Mouse (Mus musculus): ENCODE data around the gene Thyn1. TPM values are rescaled to one million over a fixed set of nuclear protein-coding genes. Genes with fewer than 3 reads are reported as not detected.

Thyn1 gene
- polyA plus RNA-seq, 1 experiment from 2014 or later: 127 TPM

DNA sequence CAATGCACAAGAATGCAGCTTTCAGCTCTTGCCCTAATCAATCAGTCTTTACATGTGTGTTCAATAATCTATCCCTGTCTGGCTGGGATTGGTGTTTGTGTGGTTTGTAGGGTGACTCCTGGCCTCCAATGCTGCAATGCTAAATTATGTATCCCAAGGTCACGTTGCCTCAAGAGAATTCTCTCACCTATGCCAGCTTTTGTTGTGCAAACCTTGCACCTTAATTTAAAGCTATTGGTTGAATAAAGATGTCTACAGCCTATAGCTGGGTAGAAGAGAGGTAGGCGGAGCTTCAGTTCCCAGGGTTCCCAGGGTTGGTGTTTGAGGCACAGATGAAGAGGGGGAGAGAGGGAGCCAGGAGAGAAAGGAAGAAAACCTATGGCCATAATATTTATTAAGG, 2.0 kb upstream of the Thyn1 start:
- H3K4me1 ChIP-seq (ENCODE audit: control insufficient read depth, insufficient read depth, low read length): peaks cover 14% of the 10 kb centered on the region
- no peaks in the 10 kb centered on the region for H3K36me3 ChIP-seq (ENCODE audit: control insufficient read depth, insufficient read depth, low read length)
- 93% methylated on average over 2 of the region's 2 CpGs for WGBS
- H3K4me3 ChIP-seq (replicated peaks; ENCODE audit: low read length): no peak overlapping the region
- H3K27ac ChIP-seq (ENCODE audit: low read length): no peak overlapping the region
- no peaks in the 10 kb centered on the region for H3K27me3 ChIP-seq (ENCODE audit: control insufficient read depth, insufficient read depth, low read length)
- no peaks in the 10 kb centered on the region for H3K9me3 ChIP-seq (replicated peaks; ENCODE audit: control insufficient read depth, low read length)
- no peak for ATAC-seq (ENCODE audit: insufficient read depth, low FRiP score)
- no peak overlapping the region for H3K9ac ChIP-seq (ENCODE audit: low read length)
- H3K4me2 ChIP-seq (ENCODE audit: low read depth, low read length): no peak overlapping the region

GRCm38 (mm10) chr9:26998669-26999460, 645 bp upstream of the Thyn1 start:
- ATAC-seq (ENCODE audit: insufficient read depth, low FRiP score): peak; percentile 41
- Histone ChIP-seq H3K9ac (ENCODE audit: low read length) (peak overlapping the region; percentile 92), H3K4me1 (ENCODE audit: control insufficient read depth, insufficient read depth, low read length) (peaks cover 14% of the 10 kb centered on the region), H3K27me3 (ENCODE audit: control insufficient read depth, insufficient read depth, low read length) (no peaks in the 10 kb centered on the region), H3K4me3 (replicated peaks; ENCODE audit: low read length) (peak overlapping the region; percentile 75), H3K36me3 (ENCODE audit: control insufficient read depth, insufficient read depth, low read length) (no peaks in the 10 kb centered on the region), H3K4me2 (ENCODE audit: low read depth, low read length) (peak overlapping the region; percentile 59), H3K27ac (ENCODE audit: low read length) (peak overlapping the region; percentile 74), H3K9me3 (replicated peaks; ENCODE audit: control insufficient read depth, low read length) (no peaks in the 10 kb centered on the region)
- 1% methylated on average over 29 of the region's 29 CpGs for WGBS

- H3K9ac ChIP-seq (ENCODE audit: low read length): no peak overlapping the region
- no peaks in the 10 kb centered on the region for H3K9me3 ChIP-seq (replicated peaks; ENCODE audit: control insufficient read depth, low read length)
- no peak overlapping the region for H3K4me3 ChIP-seq (replicated peaks; ENCODE audit: low read length)
- no peaks in the 10 kb centered on the region for H3K27me3 ChIP-seq (ENCODE audit: control insufficient read depth, insufficient read depth, low read length)
- H3K36me3 ChIP-seq (ENCODE audit: control insufficient read depth, insufficient read depth, low read length): peaks cover 16% of the 10 kb centered on the region
- ATAC-seq (ENCODE audit: insufficient read depth, low FRiP score): no peak
- H3K4me1 ChIP-seq (ENCODE audit: control insufficient read depth, insufficient read depth, low read length): peaks cover 9% of the 10 kb centered on the region; the same call in 1 of the 2 replicates
- H3K4me2 ChIP-seq (ENCODE audit: low read depth, low read length): no peak overlapping the region
- no peak overlapping the region for H3K27ac ChIP-seq (ENCODE audit: low read length)
- 93% methylated on average over 3 of the region's 3 CpGs for WGBS
Measured at GRCm38 (mm10) chr9:27005231-27005630, 5.7 kb downstream of the Thyn1 start.

- no peak overlapping the region for H3K4me3 ChIP-seq (replicated peaks; ENCODE audit: low read length)
- H3K36me3 ChIP-seq (ENCODE audit: control insufficient read depth, insufficient read depth, low read length): peaks cover 16% of the 10 kb centered on the region
- no peak overlapping the region for H3K4me2 ChIP-seq (ENCODE audit: low read depth, low read length)
- no peaks in the 10 kb centered on the region for H3K27me3 ChIP-seq (ENCODE audit: control insufficient read depth, insufficient read depth, low read length)
- no peak overlapping the region for H3K27ac ChIP-seq (ENCODE audit: low read length)
- 92% methylated on average over 1 of the region's 1 CpGs for WGBS
- no peaks in the 10 kb centered on the region for H3K9me3 ChIP-seq (replicated peaks; ENCODE audit: control insufficient read depth, low read length)
- H3K9ac ChIP-seq (ENCODE audit: low read length): no peak overlapping the region
- peaks cover 2% of the 10 kb centered on the region; the same call in 1 of the 2 replicates for H3K4me1 ChIP-seq (ENCODE audit: control insufficient read depth, insufficient read depth, low read length)
- ATAC-seq (ENCODE audit: insufficient read depth, low FRiP score): no peak
Measured at GRCm38 (mm10) chr9:27005933-27006332, 6.4 kb downstream of the Thyn1 start.

- H3K9me3 ChIP-seq (replicated peaks; ENCODE audit: control insufficient read depth, low read length): no peaks in the 10 kb centered on the region
- no peak overlapping the region for H3K9ac ChIP-seq (ENCODE audit: low read length)
- H3K4me2 ChIP-seq (ENCODE audit: low read depth, low read length): no peak overlapping the region
- no peaks in the 10 kb centered on the region for H3K27me3 ChIP-seq (ENCODE audit: control insufficient read depth, insufficient read depth, low read length)
- H3K4me1 ChIP-seq (ENCODE audit: control insufficient read depth, insufficient read depth, low read length): no peaks in the 10 kb centered on the region
- H3K27ac ChIP-seq (ENCODE audit: low read length): no peak overlapping the region
- 86% methylated on average over 5 of the region's 5 CpGs for WGBS
- ATAC-seq (ENCODE audit: insufficient read depth, low FRiP score): no peak
- no peak overlapping the region for H3K4me3 ChIP-seq (replicated peaks; ENCODE audit: low read length)
- H3K36me3 ChIP-seq (ENCODE audit: control insufficient read depth, insufficient read depth, low read length): peaks cover 16% of the 10 kb centered on the region
Measured at GRCm38 (mm10) chr9:27006866-27007265, 7.4 kb downstream of the Thyn1 start.

GRCm38 (mm10) chr9:27009231-27009630, 9.7 kb downstream of the Thyn1 start:
- Histone ChIP-seq H3K36me3 (ENCODE audit: control insufficient read depth, insufficient read depth, low read length) (peaks cover 21% of the 10 kb centered on the region), H3K27ac (ENCODE audit: low read length) (no peak overlapping the region)
- WGBS: 80% methylated on average over 5 of the region's 5 CpGs

GRCm38 (mm10) chr9:27011572-27011971, 12.1 kb downstream of the Thyn1 start:
- Histone ChIP-seq H3K4me1 (ENCODE audit: control insufficient read depth, insufficient read depth, low read length) (no peaks in the 10 kb centered on the region), H3K9ac (ENCODE audit: low read length) (no peak overlapping the region), H3K4me2 (ENCODE audit: low read depth, low read length) (no peak overlapping the region), H3K36me3 (ENCODE audit: control insufficient read depth, insufficient read depth, low read length) (peaks cover 20% of the 10 kb centered on the region; the same call in 1 of the 2 replicates), H3K4me3 (replicated peaks; ENCODE audit: low read length) (no peak overlapping the region), H3K9me3 (replicated peaks; ENCODE audit: control insufficient read depth, low read length) (no peaks in the 10 kb centered on the region), H3K27ac (ENCODE audit: low read length) (no peak overlapping the region), H3K27me3 (ENCODE audit: control insufficient read depth, insufficient read depth, low read length) (no peaks in the 10 kb centered on the region)
- 82% methylated on average over 4 of the region's 4 CpGs for WGBS
- no peak for ATAC-seq (ENCODE audit: insufficient read depth, low FRiP score)

More at GRCm38 (mm10) chr9:27009231-27009630, 9.7 kb downstream of the Thyn1 start:
- H3K27me3 ChIP-seq (ENCODE audit: control insufficient read depth, insufficient read depth, low read length): no peaks in the 10 kb centered on the region
- H3K9me3 ChIP-seq (replicated peaks; ENCODE audit: control insufficient read depth, low read length): no peaks in the 10 kb centered on the region
- no peak overlapping the region for H3K4me2 ChIP-seq (ENCODE audit: low read depth, low read length)
- H3K4me3 ChIP-seq (replicated peaks; ENCODE audit: low read length): no peak overlapping the region
- H3K4me1 ChIP-seq (ENCODE audit: control insufficient read depth, insufficient read depth, low read length): no peaks in the 10 kb centered on the region
- ATAC-seq (ENCODE audit: insufficient read depth, low FRiP score): no peak
- H3K9ac ChIP-seq (ENCODE audit: low read length): no peak overlapping the region

GRCm38 (mm10) chr9:27018961-27019360, 19.5 kb downstream of the Thyn1 start:
- no peak overlapping the region for H3K27ac ChIP-seq (ENCODE audit: low read length)
- H3K27me3 ChIP-seq (ENCODE audit: control insufficient read depth, insufficient read depth, low read length): no peaks in the 10 kb centered on the region
- H3K4me3 ChIP-seq (replicated peaks; ENCODE audit: low read length): no peak overlapping the region
- WGBS: 95% methylated on average over 10 of the region's 10 CpGs
- no peak overlapping the region for H3K4me2 ChIP-seq (ENCODE audit: low read depth, low read length)
- H3K4me1 ChIP-seq (ENCODE audit: control insufficient read depth, insufficient read depth, low read length): peaks cover 5% of the 10 kb centered on the region; the same call in 1 of the 2 replicates
- H3K9me3 ChIP-seq (replicated peaks; ENCODE audit: control insufficient read depth, low read length): no peaks in the 10 kb centered on the region
- no peak overlapping the region for H3K9ac ChIP-seq (ENCODE audit: low read length)
- peaks cover 15% of the 10 kb centered on the region; the same call in 1 of the 2 replicates for H3K36me3 ChIP-seq (ENCODE audit: control insufficient read depth, insufficient read depth, low read length)
- no peak for ATAC-seq (ENCODE audit: insufficient read depth, low FRiP score)

DNA sequence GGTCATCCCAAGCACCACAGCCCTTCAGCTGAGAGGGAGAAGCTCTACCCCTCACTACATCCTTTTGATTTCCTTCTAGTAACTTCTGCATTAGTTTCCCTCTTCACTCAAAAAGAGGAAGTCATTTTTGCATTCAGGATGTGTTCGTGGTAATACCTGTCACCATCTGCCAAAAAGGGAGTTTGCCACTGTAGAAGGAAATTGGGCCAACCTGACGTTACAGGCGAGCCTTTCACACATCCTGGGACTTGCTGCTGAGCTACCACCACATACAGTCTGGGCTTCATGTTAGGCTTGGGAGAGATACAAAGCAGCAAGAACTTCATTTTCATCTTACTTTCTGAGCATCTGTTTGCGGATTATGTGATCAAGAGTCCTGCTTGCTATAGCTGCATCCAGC, 24.2 kb downstream of the Thyn1 start:
- no peak overlapping the region for H3K9ac ChIP-seq (ENCODE audit: low read length)
- no peak for ATAC-seq (ENCODE audit: insufficient read depth, low FRiP score)
- H3K4me2 ChIP-seq (ENCODE audit: low read depth, low read length): no peak overlapping the region
- no peak overlapping the region for H3K4me3 ChIP-seq (replicated peaks; ENCODE audit: low read length)
- no peaks in the 10 kb centered on the region for H3K27me3 ChIP-seq (ENCODE audit: control insufficient read depth, insufficient read depth, low read length)
- H3K36me3 ChIP-seq (ENCODE audit: control insufficient read depth, insufficient read depth, low read length): peaks cover 3% of the 10 kb centered on the region; the same call in 1 of the 2 replicates
- H3K4me1 ChIP-seq (ENCODE audit: control insufficient read depth, insufficient read depth, low read length): peaks cover 20% of the 10 kb centered on the region
- H3K9me3 ChIP-seq (replicated peaks; ENCODE audit: control insufficient read depth, low read length): no peaks in the 10 kb centered on the region
- 84% methylated on average over 4 of the region's 4 CpGs for WGBS
- no peak overlapping the region for H3K27ac ChIP-seq (ENCODE audit: low read length)
